Mouse (Mus musculus) ovary, postnatal 14 days (tissue): ENCODE data around the gene Snx1.

ENCODE experiments used
- DNase-seq: peaks from one replicate; pipeline ENCODE4 v3.0.0; 2022; ENCODE audit warnings: low spot score

Gene Snx1

GRCm38 (mm10) chr9:66049931-66050601 is 76.3 kb downstream of the Snx1 start:
- DNase-seq: no peak

- no peak for DNase-seq
Measured at GRCm38 (mm10) chr9:66043241-66043640, 83.1 kb downstream of the Snx1 start.

DNA sequence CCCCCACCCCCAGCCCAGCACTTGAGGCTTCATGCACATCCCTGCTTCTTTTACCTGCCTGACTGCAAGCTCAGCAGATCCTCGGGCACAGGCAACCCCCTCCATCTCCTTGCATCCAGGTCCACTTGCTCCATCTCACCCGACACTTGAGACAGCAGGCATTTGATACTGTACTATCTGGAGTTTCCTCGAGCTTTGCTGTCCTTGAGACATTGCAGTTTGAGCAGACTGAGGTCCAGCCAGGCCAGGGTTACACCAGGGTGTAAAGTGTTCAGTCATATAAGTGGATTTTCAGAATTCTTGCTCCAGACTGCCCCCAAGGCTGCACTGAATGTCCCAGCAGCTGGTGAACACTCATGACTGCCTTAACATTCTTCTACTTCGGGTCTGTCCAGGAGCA is 84.1 kb downstream of the Snx1 start:
- DNase-seq: no peak

- no peak for DNase-seq
Measured at GRCm38 (mm10) chr9:66040801-66041200, 85.6 kb downstream of the Snx1 start.

DNA sequence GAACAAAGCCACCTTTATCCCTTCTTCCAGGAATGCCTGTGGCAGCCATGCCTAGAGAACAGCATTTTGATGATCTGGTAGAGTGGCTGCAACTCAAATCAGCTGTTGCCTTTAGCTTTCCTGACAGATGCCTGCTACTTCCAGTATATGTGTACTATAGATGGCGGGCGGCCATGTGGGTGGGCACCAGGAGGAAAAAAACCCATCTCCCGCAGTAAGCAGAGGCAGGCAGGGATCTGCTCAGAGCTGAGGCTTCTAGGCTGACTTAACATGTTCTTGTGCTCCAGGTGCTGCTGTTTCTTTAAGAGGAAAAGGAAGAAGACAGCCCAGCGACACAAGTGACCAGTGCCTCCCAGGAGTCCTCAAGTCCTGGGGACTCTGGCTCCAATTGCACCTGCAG is 87.1 kb downstream of the Snx1 start:
- DNase-seq: no peak

DNA sequence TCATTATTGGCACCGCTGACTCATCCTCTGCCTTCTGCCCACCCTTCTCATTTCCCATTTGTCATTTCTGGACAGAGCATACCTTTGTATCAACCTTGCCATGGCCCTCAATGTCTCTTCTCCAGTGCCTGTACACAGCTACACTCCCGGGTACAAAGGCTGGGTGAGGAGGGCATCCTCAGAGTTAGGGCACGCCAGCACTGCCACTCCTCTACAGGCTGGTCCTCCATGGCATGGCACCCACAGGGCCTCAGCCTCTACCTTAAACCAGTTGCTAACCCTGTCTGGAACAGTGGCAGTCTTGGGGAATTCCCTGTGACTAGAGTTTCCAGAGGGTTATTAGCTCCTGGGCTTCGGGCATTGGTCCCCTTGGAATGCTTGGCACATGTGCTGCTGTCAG is 87.8 kb downstream of the Snx1 start:
- DNase-seq: no peak
